Mouse (Mus musculus): ENCODE measurements around the gene Sept3. TPM values are rescaled to one million over a fixed set of nuclear protein-coding genes. Genes with fewer than 3 reads are reported as not detected.
A peak's percentile ranks its signal among the peaks of the same experiment; 100 is the strongest.

Sept3 gene
- polyA plus RNA-seq, 1 experiment from 2014 or later, result 479 TPM

- ATAC-seq (replicated peaks), result no peak
- WGBS, result 88% methylated on average over 6 of the region's 6 CpGs
- Histone ChIP-seq H3K9me3 (no peaks in the 10 kb centered on the region), H3K27me3 (replicated peaks) (no peaks in the 10 kb centered on the region), H3K9ac (no peak overlapping the region), H3K4me3 (no peak overlapping the region), H3K36me3 (replicated peaks) (no peaks in the 10 kb centered on the region), H3K27ac (no peak overlapping the region), H3K4me2 (no peak overlapping the region), H3K4me1 (no peaks in the 10 kb centered on the region)
These were observed 43.1 kb downstream of the Sept3 start for GRCm38 (mm10) chr15:82317839-82318238.

GRCm38 (mm10) chr15:82319613-82320012, 44.9 kb downstream of the Sept3 start:
- Histone ChIP-seq H3K36me3 (replicated peaks) (no peaks in the 10 kb centered on the region), H3K4me2 (no peak overlapping the region), H3K27me3 (replicated peaks) (no peaks in the 10 kb centered on the region), H3K27ac (no peak overlapping the region), H3K9me3 (no peaks in the 10 kb centered on the region), H3K4me3 (no peak overlapping the region), H3K9ac (no peak overlapping the region), H3K4me1 (no peaks in the 10 kb centered on the region)
- 69% methylated on average over 1 of the region's 1 CpGs for WGBS
- no peak for ATAC-seq (replicated peaks)

GRCm38 (mm10) chr15:82322195-82322594, 47.5 kb downstream of the Sept3 start:
- no peak overlapping the region for H3K4me2 ChIP-seq
- no peak for ATAC-seq (replicated peaks)
- no peaks in the 10 kb centered on the region for H3K27me3 ChIP-seq (replicated peaks)

GRCm38 (mm10) chr15:82325382-82325781, 50.7 kb downstream of the Sept3 start:
- 72% methylated on average over 2 of the region's 2 CpGs for WGBS
- Histone ChIP-seq H3K4me3 (no peak overlapping the region), H3K9ac (no peak overlapping the region), H3K36me3 (replicated peaks) (no peaks in the 10 kb centered on the region), H3K9me3 (no peaks in the 10 kb centered on the region), H3K27me3 (replicated peaks) (no peaks in the 10 kb centered on the region), H3K4me1 (no peaks in the 10 kb centered on the region), H3K27ac (no peak overlapping the region), H3K4me2 (no peak overlapping the region)
- no peak for ATAC-seq (replicated peaks)

More at GRCm38 (mm10) chr15:82322195-82322594, 47.5 kb downstream of the Sept3 start:
- no peak overlapping the region for H3K4me3 ChIP-seq
- WGBS, result 75% methylated on average over 8 of the region's 8 CpGs
- no peaks in the 10 kb centered on the region for H3K9me3 ChIP-seq
- no peaks in the 10 kb centered on the region for H3K4me1 ChIP-seq
- no peaks in the 10 kb centered on the region for H3K36me3 ChIP-seq (replicated peaks)
- H3K27ac ChIP-seq, result no peak overlapping the region
- H3K9ac ChIP-seq, result no peak overlapping the region

- Histone ChIP-seq H3K4me1 (peaks cover 12% of the 10 kb centered on the region), H3K36me3 (replicated peaks) (no peaks in the 10 kb centered on the region), H3K27ac (no peak overlapping the region), H3K9ac (no peak overlapping the region), H3K9me3 (no peaks in the 10 kb centered on the region), H3K4me2 (no peak overlapping the region), H3K27me3 (replicated peaks) (peaks cover under 1% of the 10 kb centered on the region), H3K4me3 (no peak overlapping the region)
- no peak for ATAC-seq (replicated peaks)
- WGBS, result 98% methylated on average over 4 of the region's 4 CpGs
These were observed 60.5 kb downstream of the Sept3 start for GRCm38 (mm10) chr15:82335194-82335593.

- H3K27ac ChIP-seq, result no peak overlapping the region
- H3K4me2 ChIP-seq, result no peak overlapping the region
- peaks cover 16% of the 10 kb centered on the region for H3K4me1 ChIP-seq
- no peak for ATAC-seq (replicated peaks)
- no peaks in the 10 kb centered on the region for H3K36me3 ChIP-seq (replicated peaks)
- no peak overlapping the region for H3K4me3 ChIP-seq
- 77% methylated on average over 12 of the region's 12 CpGs for WGBS
- no peak overlapping the region for H3K9ac ChIP-seq
- H3K27me3 ChIP-seq (replicated peaks), result peaks cover 11% of the 10 kb centered on the region
- H3K9me3 ChIP-seq, result no peaks in the 10 kb centered on the region
These were observed 61.9 kb downstream of the Sept3 start for GRCm38 (mm10) chr15:82336629-82337028.

GRCm38 (mm10) chr15:82337875-82338274, 63.2 kb downstream of the Sept3 start:
- Histone ChIP-seq H3K4me2 (peak overlapping the region; percentile 72), H3K9me3 (no peaks in the 10 kb centered on the region), H3K27me3 (replicated peaks) (peaks cover 14% of the 10 kb centered on the region), H3K4me3 (peak overlapping the region; percentile 56), H3K36me3 (replicated peaks) (no peaks in the 10 kb centered on the region), H3K9ac (peak overlapping the region; percentile 58; the same call in 1 of the 2 replicates), H3K27ac (no peak overlapping the region), H3K4me1 (peaks cover 16% of the 10 kb centered on the region)
- WGBS, result 48% methylated on average over 4 of the region's 4 CpGs
- peak; percentile 11; the same call in 1 of the 2 replicates for ATAC-seq (replicated peaks)

GRCm38 (mm10) chr15:82338593-82339112, 64.0 kb downstream of the Sept3 start, which contains the start of the genes Naga, Pheta2 and Smdt1:
TSS of gene Naga (minus strand) at chr15:82338925.
TSS of gene Pheta2 (plus strand) at chr15:82338942.
TSS of gene Smdt1 (plus strand) at chr15:82338959.
- ATAC-seq (replicated peaks), result peak; percentile 85
- WGBS, result under 1% methylated on average over 41 of the region's 41 CpGs
- H3K27ac ChIP-seq, result peak within 1 kb of the TSS; percentile 39; the same call in 1 of the 2 replicates

GRCm38 (mm10) chr15:82339150-82339549, 64.5 kb downstream of the Sept3 start:
- 61% methylated on average over 10 of the region's 10 CpGs for WGBS
- Histone ChIP-seq H3K9ac (peak overlapping the region; percentile 58; the same call in 1 of the 2 replicates), H3K4me1 (peaks cover 16% of the 10 kb centered on the region), H3K9me3 (no peaks in the 10 kb centered on the region), H3K27me3 (replicated peaks) (peaks cover 14% of the 10 kb centered on the region), H3K27ac (0 out of 2 replicates have a peak overlapping the region, but pooled peaks have one; percentile 39), H3K4me2 (peak overlapping the region; percentile 72), H3K4me3 (peak overlapping the region; percentile 56), H3K36me3 (replicated peaks) (no peaks in the 10 kb centered on the region)
- no peak for ATAC-seq (replicated peaks)

More at GRCm38 (mm10) chr15:82338593-82339112, 64.0 kb downstream of the Sept3 start, which contains the start of the genes Naga, Pheta2 and Smdt1:
- peaks cover 16% of the 10 kb centered on the region for H3K4me1 ChIP-seq
- no peaks in the 10 kb centered on the region for H3K36me3 ChIP-seq (replicated peaks)
- H3K4me3 ChIP-seq, result peak within 1 kb of the TSS; percentile 56
- peaks cover 14% of the 10 kb centered on the region for H3K27me3 ChIP-seq (replicated peaks)
- peak within 1 kb of the TSS; percentile 58 for H3K9ac ChIP-seq
- no peaks in the 10 kb centered on the region for H3K9me3 ChIP-seq
- peak within 1 kb of the TSS; percentile 72 for H3K4me2 ChIP-seq

- Histone ChIP-seq H3K4me1 (peaks cover 16% of the 10 kb centered on the region), H3K9me3 (no peaks in the 10 kb centered on the region), H3K27ac (no peak overlapping the region), H3K27me3 (replicated peaks) (peaks cover 14% of the 10 kb centered on the region), H3K4me2 (no peak overlapping the region), H3K36me3 (replicated peaks) (no peaks in the 10 kb centered on the region), H3K9ac (no peak overlapping the region), H3K4me3 (no peak overlapping the region)
- no peak for ATAC-seq (replicated peaks)
- 80% methylated on average over 8 of the region's 8 CpGs for WGBS
These were observed 65.1 kb downstream of the Sept3 start for GRCm38 (mm10) chr15:82339634-82340254.

GRCm38 (mm10) chr15:82340414-82341035, 65.8 kb downstream of the Sept3 start:
- H3K4me3 ChIP-seq, result peak overlapping the region; percentile 21
- H3K4me2 ChIP-seq, result peak overlapping the region; percentile 45
- H3K27ac ChIP-seq, result no peak overlapping the region
- H3K36me3 ChIP-seq (replicated peaks), result no peaks in the 10 kb centered on the region
- H3K27me3 ChIP-seq (replicated peaks), result peaks cover 14% of the 10 kb centered on the region
- H3K9me3 ChIP-seq, result no peaks in the 10 kb centered on the region
- H3K4me1 ChIP-seq, result peaks cover 16% of the 10 kb centered on the region
- ATAC-seq (replicated peaks), result no peak
- no peak overlapping the region for H3K9ac ChIP-seq
- 44% methylated on average over 21 of the region's 21 CpGs for WGBS

- Histone ChIP-seq H3K36me3 (replicated peaks) (no peaks in the 10 kb centered on the region), H3K4me3 (peak overlapping the region; percentile 21), H3K27me3 (replicated peaks) (peaks cover 14% of the 10 kb centered on the region), H3K4me2 (peak overlapping the region; percentile 45), H3K27ac (no peak overlapping the region), H3K4me1 (peaks cover 16% of the 10 kb centered on the region), H3K9ac (peak overlapping the region; percentile 10; the same call in 1 of the 2 replicates), H3K9me3 (no peaks in the 10 kb centered on the region)
- ATAC-seq (replicated peaks), result no peak
- WGBS, result 5% methylated on average over 34 of the region's 40 CpGs
These were observed 66.4 kb downstream of the Sept3 start for GRCm38 (mm10) chr15:82341036-82341501.
